Mouse (Mus musculus): ENCODE data around the gene Sema4d. TPM values are rescaled to one million over a fixed set of nuclear protein-coding genes. Genes with fewer than 3 reads are reported as not detected.

Sema4d gene
- total and polyA plus RNA-seq, 3 experiments: 12.8 to 67.1 (median 16.7) TPM

DNA sequence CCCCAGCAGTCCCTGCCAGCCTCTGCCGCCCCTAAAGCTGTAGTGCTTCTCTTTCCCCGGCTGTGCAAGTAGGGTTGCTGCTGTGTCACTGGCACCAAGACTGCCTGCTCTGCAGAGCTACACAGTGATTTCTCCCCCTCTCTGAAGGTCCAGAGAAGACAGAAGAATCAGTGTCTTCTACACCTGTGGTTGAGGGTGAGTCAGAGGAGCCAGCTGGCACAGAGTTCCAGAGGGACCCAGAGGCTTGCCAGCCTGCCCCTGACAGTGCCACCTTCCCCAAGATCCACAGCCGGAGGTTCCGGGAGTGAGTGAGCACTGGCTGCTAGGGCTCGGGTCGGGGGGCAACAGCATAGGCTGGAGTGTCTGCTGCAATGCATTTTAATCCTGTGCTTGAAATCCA lies 114.9 kb downstream of the Sema4d start:
- Histone ChIP-seq H3K4me1 (ENCODE audit: control insufficient read depth in 1 of 2, insufficient read depth in 2 of 2) (no peaks in the 10 kb centered on the region), H3K4me2 (ENCODE audit: insufficient read depth, low read depth, poor library complexity, severe bottlenecking) (no peak overlapping the region), H3K79me2 (replicated peaks; ENCODE audit: control insufficient read depth, extremely low read depth, insufficient read depth, poor library complexity, severe bottlenecking) (no peaks in the 10 kb centered on the region; the same call in 1 of the 2 replicates), H3K27ac (ENCODE audit: insufficient read depth, low read depth) (no peak overlapping the region), H3K27me3 (replicated peaks) (no peaks in the 10 kb centered on the region), H3K4me3 (replicated peaks in 1 of 3; ENCODE audit: low read depth in 2 of 3, low read length in 2 of 3, poor library complexity in 1 of 3) (no peak overlapping the region), H3K9ac (ENCODE audit: insufficient read depth, low read depth) (no peak overlapping the region), H3K9me3 (replicated peaks; ENCODE audit: low read length) (no peaks in the 10 kb centered on the region), H3K36me3 (replicated peaks in 1 of 2; ENCODE audit: control insufficient read depth in 1 of 2, insufficient read depth in 1 of 2, low read length in 1 of 2) (peaks cover 93 to 100% of the 10 kb centered on the region in 2 experiments)
- in situ Hi-C loops (cut with MboI; ENCODE audit: low pct_ligation_motif_present, low pct_unique_long_range_greater_than_20kb, low sequenced_read_pairs): no loop called here
- TF ChIP-seq MAX (IDR thresholded peaks at IDR 0.05; ENCODE audit: low read length): no peak
- TF ChIP-seq CTCF (conservative IDR thresholded peaks at IDR 0.05 in 1 of 2, IDR thresholded peaks at IDR 0.05 in 1 of 2; ENCODE audit: low read depth in 2 of 2, low read length in 2 of 2): no peak
- no peak for TF ChIP-seq JUND (conservative IDR thresholded peaks at IDR 0.05; ENCODE audit: low read depth, low read length)
- no peak for TF ChIP-seq MYC (IDR thresholded peaks at IDR 0.05; ENCODE audit: low read depth, low read length)
- no peak for DNase-seq (ENCODE audit: extremely low read depth)
- dilution Hi-C loops (cut with MboI; ENCODE audit: extremely low pct_ligation_motif_present, extremely low pct_unique_long_range_greater_than_20kb, low sequenced_read_pairs): no loop called here

DNA sequence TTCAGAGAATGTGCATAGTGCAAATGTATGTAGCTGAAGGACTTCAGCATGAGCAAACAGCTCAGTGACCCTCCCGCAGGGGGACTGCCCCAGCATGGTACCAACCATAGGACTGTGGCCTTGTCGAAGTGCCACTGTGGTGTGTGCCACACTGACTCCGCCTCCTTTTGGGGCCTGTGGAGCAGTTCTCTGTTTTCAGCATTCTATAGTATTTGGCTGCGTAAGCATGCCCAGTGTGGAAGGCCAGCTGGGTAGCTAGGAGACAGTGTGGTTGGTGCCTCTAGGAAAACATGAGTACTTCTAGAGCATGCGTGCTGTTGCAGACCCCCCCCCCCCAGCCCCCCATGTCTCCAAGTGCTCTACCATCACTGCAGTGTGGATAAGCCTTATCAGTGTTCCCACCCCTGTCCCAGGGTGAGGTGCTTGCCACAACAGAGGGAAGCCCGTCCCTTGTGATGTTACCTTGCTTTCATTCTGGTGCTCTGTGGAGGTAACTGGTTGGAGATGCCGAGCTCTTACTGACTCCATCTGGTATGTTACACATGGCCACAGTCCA lies 115.8 kb downstream of the Sema4d start:
- in situ Hi-C loops (cut with MboI; ENCODE audit: low pct_ligation_motif_present, low pct_unique_long_range_greater_than_20kb, low sequenced_read_pairs): no loop called here
- H3K4me2 ChIP-seq (ENCODE audit: insufficient read depth, low read depth, poor library complexity, severe bottlenecking): no peak overlapping the region

DNA sequence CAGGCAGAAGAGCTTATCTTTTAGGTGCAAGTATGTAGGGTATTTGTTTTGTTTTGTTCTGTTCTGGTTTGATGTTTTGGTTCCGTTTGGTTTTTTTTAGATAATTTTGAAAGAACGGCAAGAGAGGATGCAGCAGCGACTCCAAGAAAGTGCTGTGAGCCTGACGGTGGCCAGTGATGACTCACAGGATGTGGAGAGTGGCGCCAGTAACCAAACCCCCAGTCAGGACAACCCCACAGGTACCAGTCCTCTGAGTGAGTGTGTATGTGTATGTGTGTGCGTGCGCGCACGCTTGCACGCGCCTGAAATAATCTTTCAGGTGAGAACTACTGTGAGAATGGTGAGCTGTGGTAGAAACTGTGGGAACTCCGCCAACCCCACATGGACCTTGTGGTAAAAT lies 116.5 kb downstream of the Sema4d start:
- Histone ChIP-seq H3K9ac (ENCODE audit: insufficient read depth, low read depth) (no peak overlapping the region), H3K4me2 (ENCODE audit: insufficient read depth, low read depth, poor library complexity, severe bottlenecking) (no peak overlapping the region), H3K79me2 (replicated peaks; ENCODE audit: control insufficient read depth, extremely low read depth, insufficient read depth, poor library complexity, severe bottlenecking) (no peaks in the 10 kb centered on the region; the same call in 1 of the 2 replicates), H3K27ac (ENCODE audit: insufficient read depth, low read depth) (no peak overlapping the region), H3K9me3 (replicated peaks; ENCODE audit: low read length) (no peaks in the 10 kb centered on the region), H3K36me3 (replicated peaks in 1 of 2; ENCODE audit: control insufficient read depth in 1 of 2, insufficient read depth in 1 of 2, low read length in 1 of 2) (peaks cover 86 to 93% of the 10 kb centered on the region in 2 experiments), H3K4me1 (ENCODE audit: control insufficient read depth in 1 of 2, insufficient read depth in 2 of 2) (no peaks in the 10 kb centered on the region), H3K4me3 (replicated peaks in 1 of 3; ENCODE audit: low read depth in 2 of 3, low read length in 2 of 3, poor library complexity in 1 of 3) (no peak overlapping the region), H3K27me3 (replicated peaks) (no peaks in the 10 kb centered on the region)
- dilution Hi-C loops (cut with MboI; ENCODE audit: extremely low pct_ligation_motif_present, extremely low pct_unique_long_range_greater_than_20kb, low sequenced_read_pairs) (no loop called here), in situ Hi-C loops (cut with MboI; ENCODE audit: low pct_ligation_motif_present, low pct_unique_long_range_greater_than_20kb, low sequenced_read_pairs) (no loop called here)
- DNase-seq (ENCODE audit: extremely low read depth): no peak
- TF ChIP-seq USF2 (conservative IDR thresholded peaks at IDR 0.05; ENCODE audit: low read depth, low read length) (no peak), MAFK (IDR thresholded peaks at IDR 0.05; ENCODE audit: insufficient replicate concordance, low read length) (no peak), ZC3H11A (IDR thresholded peaks at IDR 0.05; ENCODE audit: low read depth, low read length) (no peak), KAT2A (IDR thresholded peaks at IDR 0.05; ENCODE audit: insufficient replicate concordance, low read length) (no peak)

More for the DNA sequence above, 115.8 kb downstream of the Sema4d start:
- peaks cover 92 to 100% of the 10 kb centered on the region in 2 experiments for H3K36me3 ChIP-seq (replicated peaks in 1 of 2; ENCODE audit: control insufficient read depth in 1 of 2, insufficient read depth in 1 of 2, low read length in 1 of 2)
- H3K27me3 ChIP-seq (replicated peaks): no peaks in the 10 kb centered on the region
- no peaks in the 10 kb centered on the region for H3K4me1 ChIP-seq (ENCODE audit: control insufficient read depth in 1 of 2, insufficient read depth in 2 of 2)
- DNase-seq (ENCODE audit: extremely low read depth): no peak
- H3K27ac ChIP-seq (ENCODE audit: insufficient read depth, low read depth): no peak overlapping the region
- H3K79me2 ChIP-seq (replicated peaks; ENCODE audit: control insufficient read depth, extremely low read depth, insufficient read depth, poor library complexity, severe bottlenecking): no peaks in the 10 kb centered on the region; the same call in 1 of the 2 replicates
- H3K9me3 ChIP-seq (replicated peaks; ENCODE audit: low read length): no peaks in the 10 kb centered on the region
- no peak for TF ChIP-seq TBP (conservative IDR thresholded peaks at IDR 0.05; ENCODE audit: low read depth, low read length)
- TF ChIP-seq MEF2A (IDR thresholded peaks at IDR 0.05; ENCODE audit: borderline replicate concordance, low read depth, low read length): no peak
- TF ChIP-seq MAX (IDR thresholded peaks at IDR 0.05; ENCODE audit: low read length): no peak
- H3K4me3 ChIP-seq (replicated peaks in 1 of 3; ENCODE audit: low read depth in 2 of 3, low read length in 2 of 3, poor library complexity in 1 of 3): no peak overlapping the region
- no peak overlapping the region for H3K9ac ChIP-seq (ENCODE audit: insufficient read depth, low read depth)
- dilution Hi-C loops (cut with MboI; ENCODE audit: extremely low pct_ligation_motif_present, extremely low pct_unique_long_range_greater_than_20kb, low sequenced_read_pairs): no loop called here

Data from CH12.LX (cell line).